22 mouse cellular contexts compared by ENCODE assay signal in the genomic region with DNA sequence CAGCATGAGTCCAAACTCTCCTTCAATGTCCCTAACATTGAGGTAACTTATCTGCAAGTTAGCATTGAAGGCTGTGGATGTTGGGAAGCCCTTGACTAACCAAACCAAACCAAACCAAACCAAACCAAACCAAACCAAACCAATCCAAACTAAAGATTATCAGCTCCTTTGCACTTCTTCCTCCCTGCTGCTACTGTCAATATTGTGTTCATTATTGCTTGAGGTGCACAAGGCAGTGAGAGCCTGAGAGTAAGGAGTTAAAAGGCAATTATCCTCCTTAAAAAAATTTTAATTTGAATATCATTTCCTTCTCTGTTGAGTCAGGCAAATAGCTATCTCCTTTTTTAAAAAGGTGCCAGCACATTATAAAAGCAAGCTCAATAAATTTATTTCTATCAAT. TPM values are rescaled to one million over a fixed set of nuclear protein-coding genes. Genes with fewer than 3 reads are reported as not detected.
DNase-seq lines count a peak whose midpoint lies in the region; ATAC-seq lines count a peak whose summit lies in the region.
"Had no signal": no experiment of that assay in that cellular context is flagged by ENCODE, and none has a peak within 500 bp of the region (broad histone marks: within the 10 kb centered on the region; RNA-seq: fewer than 3 reads in every experiment).

No protein-coding gene starts in this region.

- no peak overlapping the region for H3K9ac ChIP-seq in liver, embryonic 13.5 days
- H3K9ac ChIP-seq in liver, embryonic 11.5 days (ENCODE audit: low read depth, low read length) = no peak overlapping the region
- no peak overlapping the region for H3K9ac ChIP-seq in liver, embryonic 15.5 days
- H3K9ac ChIP-seq: embryonic facial prominence, embryonic 13.5 days; embryonic facial prominence, embryonic 15.5 days; forebrain, embryonic 12.5 days; forebrain, embryonic 15.5 days; forebrain, postnatal 0 days had no signal

- H3K4me2 ChIP-seq in liver, embryonic 13.5 days = no peak overlapping the region
- no peak overlapping the region for H3K4me2 ChIP-seq in liver, embryonic 11.5 days
- H3K4me2 ChIP-seq in liver, embryonic 15.5 days = no peak overlapping the region
- H3K4me2 ChIP-seq: embryonic facial prominence, embryonic 13.5 days; embryonic facial prominence, embryonic 15.5 days; forebrain, embryonic 12.5 days; forebrain, embryonic 15.5 days had no signal

- no peaks in the 10 kb centered on the region for H3K27me3 ChIP-seq in liver, embryonic 13.5 days
- no peaks in the 10 kb centered on the region for H3K27me3 ChIP-seq in liver, embryonic 11.5 days (replicated peaks; ENCODE audit: control insufficient read depth, insufficient read depth, low read length)
- H3K27me3 ChIP-seq in liver, embryonic 15.5 days = no peaks in the 10 kb centered on the region
- H3K27me3 ChIP-seq: embryonic facial prominence, embryonic 13.5 days; embryonic facial prominence, embryonic 15.5 days; forebrain, embryonic 12.5 days; forebrain, embryonic 15.5 days had no signal

- no peaks in the 10 kb centered on the region for H3K9me3 ChIP-seq in liver, embryonic 13.5 days (replicated peaks)
- no peaks in the 10 kb centered on the region for H3K9me3 ChIP-seq in liver, embryonic 11.5 days (ENCODE audit: control insufficient read depth, low read length)
- no peaks in the 10 kb centered on the region for H3K9me3 ChIP-seq in liver, embryonic 15.5 days (replicated peaks)
- H3K9me3 ChIP-seq: embryonic facial prominence, embryonic 13.5 days; embryonic facial prominence, embryonic 15.5 days; forebrain, embryonic 10.5 days; forebrain, embryonic 12.5 days; forebrain, embryonic 15.5 days had no signal

- H3K27ac ChIP-seq in liver, embryonic 13.5 days = peak overlapping the region; percentile 47
- no peak overlapping the region for H3K27ac ChIP-seq in liver, embryonic 11.5 days (ENCODE audit: low read depth, low read length)
- peak overlapping the region; percentile 64 for H3K27ac ChIP-seq in liver, embryonic 15.5 days (replicated peaks)
- H3K27ac ChIP-seq: embryonic facial prominence, embryonic 13.5 days; embryonic facial prominence, embryonic 15.5 days; forebrain, embryonic 10.5 days; forebrain, embryonic 12.5 days; forebrain, embryonic 15.5 days had no signal

- peak; percentile 27; the same call in 1 of the 2 replicates for ATAC-seq in liver, embryonic 13.5 days (ENCODE audit: low read depth)
- no peak for ATAC-seq in liver, embryonic 11.5 days (replicated peaks; ENCODE audit: low FRiP score)
- ATAC-seq in liver, embryonic 15.5 days (ENCODE audit: insufficient read depth) = peak; percentile 52
- ATAC-seq: forebrain, embryonic 15.5 days; forebrain, postnatal 0 days had no signal

- no peaks in the 10 kb centered on the region for H3K36me3 ChIP-seq in liver, embryonic 13.5 days
- no peaks in the 10 kb centered on the region for H3K36me3 ChIP-seq in liver, embryonic 11.5 days (ENCODE audit: control insufficient read depth, insufficient read depth, low read length)
- H3K36me3 ChIP-seq in liver, embryonic 15.5 days (replicated peaks) = no peaks in the 10 kb centered on the region
- H3K36me3 ChIP-seq: embryonic facial prominence, embryonic 13.5 days; embryonic facial prominence, embryonic 15.5 days; forebrain, embryonic 10.5 days; forebrain, embryonic 12.5 days; forebrain, embryonic 15.5 days had no signal

- no peak for DNase-seq in liver, embryonic 13.5 days
- no peak for DNase-seq in liver, embryonic 11.5 days (ENCODE audit: low spot score)
- peak; percentile 11 for DNase-seq in c-Kit-negative CD71-positive TER-119-positive erythroid progenitor cells, embryonic 14.5 days (ENCODE audit: low read depth, low spot score)
- DNase-seq in c-Kit-positive CD71-positive TER-119-positive erythroid progenitor cells, embryonic 14.5 days (ENCODE audit: low spot score) = no peak
- DNase-seq in left cerebral cortex, adult 11 months (ENCODE audit: low spot score) = no peak
- DNase-seq: adrenal gland, adult 2 months; adrenal gland, postnatal 10 days; adrenal gland, postnatal 25 days; cerebellum, adult 11 months; cerebellum, adult 18-20 months; cerebellum, adult 8-10 months; cerebellum, adult 9-11 months; cerebellum, postnatal 14 days; cerebellum, postnatal 36 days; embryo, embryonic 11 days; forebrain, postnatal 0 days had no signal

- H3K4me1 ChIP-seq in liver, embryonic 13.5 days (replicated peaks) = peaks cover 27% of the 10 kb centered on the region
- no peaks in the 10 kb centered on the region for H3K4me1 ChIP-seq in liver, embryonic 11.5 days (replicated peaks; ENCODE audit: control insufficient read depth, insufficient read depth, low read length)
- peaks cover 21% of the 10 kb centered on the region for H3K4me1 ChIP-seq in liver, embryonic 15.5 days (replicated peaks)
- H3K4me1 ChIP-seq: embryonic facial prominence, embryonic 13.5 days; embryonic facial prominence, embryonic 15.5 days; forebrain, embryonic 10.5 days; forebrain, embryonic 12.5 days; forebrain, embryonic 15.5 days had no signal

- no peak overlapping the region for H3K4me3 ChIP-seq in liver, embryonic 13.5 days (replicated peaks)
- no peak overlapping the region for H3K4me3 ChIP-seq in liver, embryonic 11.5 days (ENCODE audit: low read depth, low read length)
- H3K4me3 ChIP-seq in liver, embryonic 15.5 days (replicated peaks) = no peak overlapping the region
- H3K4me3 ChIP-seq: embryonic facial prominence, embryonic 13.5 days; embryonic facial prominence, embryonic 15.5 days; forebrain, embryonic 10.5 days; forebrain, embryonic 12.5 days; forebrain, embryonic 15.5 days had no signal

RNA-seq across cellular contexts. Expression of a gene that starts 29.4 kb away (rescaled TPM):
- 95.1 and 97.9 TPM in 2 replicates for polyA plus RNA-seq in liver, embryonic 13.5 days (2015; fragmentation: Nextera tagmentation; extraction: Ambion mirVana)
- 222 and 235 TPM in 2 replicates for polyA plus RNA-seq in liver, embryonic 11.5 days (2014; fragmentation: Nextera tagmentation; extraction: Ambion mirVana)
- polyA plus RNA-seq in liver, embryonic 15.5 days (2015; fragmentation: Nextera tagmentation; extraction: Ambion mirVana) = 84.2 and 91.3 TPM in 2 replicates

RNA-seq across cellular contexts. Expression of a gene that starts 58.6 kb away (rescaled TPM):
- polyA plus RNA-seq in liver, embryonic 13.5 days (2015; fragmentation: Nextera tagmentation; extraction: Ambion mirVana) = 4.8 and 5.3 TPM in 2 replicates
- polyA plus RNA-seq in liver, embryonic 11.5 days (2014; fragmentation: Nextera tagmentation; extraction: Ambion mirVana) = 10.2 and 13.4 TPM in 2 replicates
- 3.2 and 4.1 TPM in 2 replicates for polyA plus RNA-seq in liver, embryonic 15.5 days (2015; fragmentation: Nextera tagmentation; extraction: Ambion mirVana)
